Mouse (Mus musculus) thymus, postnatal 25 days (tissue): ENCODE measurements around the gene Rabgap1l.
"Not testable (repeated sequence)": the region's sequence is repeated elsewhere in the genome, so short reads cannot be mapped to it uniquely, and the experiment has no call there.

Experiments
- DNase-seq: peaks from one replicate; pipeline ENCODE4 v3.0.0; 2022

The Rabgap1l gene

DNA sequence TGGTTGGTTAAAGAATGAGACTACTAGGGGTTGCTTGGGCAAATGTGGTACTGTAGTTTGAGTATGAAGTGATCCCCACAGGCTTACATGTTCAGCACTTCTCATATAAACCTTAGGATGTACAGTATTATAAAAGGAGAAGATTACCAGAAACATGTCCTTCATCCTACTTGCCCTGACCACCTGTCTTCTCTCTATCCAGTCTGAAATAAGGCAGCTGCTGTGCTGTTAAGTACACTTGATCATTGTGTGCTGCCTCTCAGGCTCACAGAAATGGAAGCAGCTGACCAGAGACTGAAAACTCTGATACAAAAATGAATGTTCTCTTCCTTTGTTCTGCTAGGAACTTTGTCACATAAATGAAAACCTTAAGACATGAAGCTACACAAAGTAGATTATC is 325.6 kb downstream of the Rabgap1l start:
- no peak for DNase-seq

DNA sequence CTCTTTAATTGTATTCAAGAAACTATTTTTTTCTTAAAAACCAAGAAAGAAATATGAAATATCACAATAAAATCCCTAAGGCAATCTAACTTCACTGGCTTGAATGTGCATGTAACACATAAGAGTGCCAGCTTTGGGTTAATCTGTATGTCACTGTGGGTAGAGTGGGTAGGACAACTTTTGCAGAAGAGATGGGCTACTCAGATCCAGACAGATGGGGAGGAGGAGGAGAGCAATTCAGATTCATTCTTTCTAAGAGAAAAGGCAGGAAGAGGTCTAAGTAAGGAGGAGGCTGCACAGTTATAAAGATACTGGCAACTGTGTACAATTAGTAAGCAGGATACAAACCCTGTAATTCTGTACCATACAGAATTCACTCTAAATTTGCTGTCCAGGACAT is 327.8 kb downstream of the Rabgap1l start:
- no peak for DNase-seq

- no peak for DNase-seq
These were observed 328.9 kb downstream of the Rabgap1l start for GRCm38 (mm10) chr1:160464148-160464547.

DNA sequence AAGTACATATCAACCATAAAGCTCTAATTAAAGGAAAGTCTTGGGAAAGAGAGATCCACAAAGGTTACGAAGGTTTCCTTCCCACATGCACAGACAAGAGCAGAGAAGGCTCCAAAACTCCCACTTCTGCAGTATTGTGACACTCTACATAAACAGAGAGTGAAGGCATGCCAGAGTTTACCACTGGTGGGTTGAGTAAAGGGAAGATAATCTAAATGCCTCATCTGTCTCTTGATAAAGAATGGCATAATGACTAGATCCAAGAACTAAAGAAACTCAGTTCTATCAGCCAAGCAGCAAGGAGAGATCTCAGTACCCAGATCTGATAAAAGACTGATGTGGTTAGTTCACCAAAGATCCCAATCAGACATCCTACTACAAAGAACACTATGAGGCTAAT is 332.7 kb downstream of the Rabgap1l start:
- no peak for DNase-seq

DNA sequence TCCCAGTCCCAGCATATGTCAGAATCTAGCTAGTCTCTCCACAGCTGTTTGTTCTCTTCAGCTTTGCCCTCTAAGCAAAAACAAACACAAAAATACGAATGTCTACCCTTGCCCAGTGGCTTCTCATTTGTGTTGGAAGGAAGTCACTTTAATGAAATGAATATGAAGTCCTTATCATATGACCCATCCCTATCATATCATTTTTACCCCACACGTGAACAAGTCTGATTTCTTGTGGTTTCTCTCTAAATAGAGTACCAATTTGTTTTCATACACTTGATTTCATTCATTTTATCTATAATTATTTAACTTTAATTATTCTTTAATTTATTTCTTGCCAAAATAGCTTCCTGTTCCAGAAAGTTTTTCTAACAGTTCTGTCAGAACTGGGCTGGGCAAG is 341.3 kb downstream of the Rabgap1l start:
- no peak for DNase-seq

DNA sequence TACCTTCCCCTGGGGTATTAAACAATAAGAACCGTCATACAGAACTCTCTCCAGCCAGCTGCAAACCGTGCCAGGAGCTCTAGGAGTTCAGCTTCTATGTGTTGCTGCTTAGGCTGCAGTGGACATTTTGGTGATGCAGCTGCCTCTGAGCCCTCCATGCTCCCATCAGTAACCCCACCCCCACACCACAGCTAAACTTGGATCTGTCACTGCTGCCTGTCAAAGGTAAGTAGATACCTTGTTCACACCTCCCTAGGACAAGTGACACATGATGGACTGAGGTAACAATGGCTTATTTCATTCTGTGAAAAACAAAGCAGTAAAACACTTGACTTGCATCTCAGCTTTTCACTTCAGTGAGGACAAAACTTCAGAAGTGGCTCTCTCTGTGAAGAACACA is 344.3 kb downstream of the Rabgap1l start:
- no peak for DNase-seq

- no peak for DNase-seq
These were observed 346.2 kb downstream of the Rabgap1l start for GRCm38 (mm10) chr1:160446823-160447222.

GRCm38 (mm10) chr1:160443506-160443905 is 349.5 kb downstream of the Rabgap1l start:
- no peak for DNase-seq

GRCm38 (mm10) chr1:160441679-160442078 is 351.3 kb downstream of the Rabgap1l start:
- DNase-seq, result no peak

DNA sequence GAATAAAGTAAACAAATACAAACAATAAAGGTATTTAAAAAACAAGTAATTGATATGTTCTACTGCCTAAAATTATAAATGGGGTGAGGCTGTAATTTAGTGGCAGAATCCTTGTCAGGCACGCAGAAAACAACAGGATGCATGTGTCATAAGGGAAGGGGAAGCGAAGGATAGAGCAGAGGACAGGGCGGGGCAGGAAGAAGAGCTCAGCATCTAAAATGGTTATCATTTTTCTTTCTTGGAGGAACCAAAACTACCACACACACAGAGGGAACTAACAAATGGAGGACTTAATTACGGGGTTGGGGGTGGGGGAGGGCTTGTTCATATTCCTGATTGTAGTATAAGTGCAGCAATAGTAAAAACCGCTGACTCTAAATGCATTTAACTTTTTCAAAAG is 351.9 kb downstream of the Rabgap1l start:
- DNase-seq, result no peak

- DNase-seq, result no peak
These were observed 354.2 kb downstream of the Rabgap1l start for GRCm38 (mm10) chr1:160438820-160439219.

DNA sequence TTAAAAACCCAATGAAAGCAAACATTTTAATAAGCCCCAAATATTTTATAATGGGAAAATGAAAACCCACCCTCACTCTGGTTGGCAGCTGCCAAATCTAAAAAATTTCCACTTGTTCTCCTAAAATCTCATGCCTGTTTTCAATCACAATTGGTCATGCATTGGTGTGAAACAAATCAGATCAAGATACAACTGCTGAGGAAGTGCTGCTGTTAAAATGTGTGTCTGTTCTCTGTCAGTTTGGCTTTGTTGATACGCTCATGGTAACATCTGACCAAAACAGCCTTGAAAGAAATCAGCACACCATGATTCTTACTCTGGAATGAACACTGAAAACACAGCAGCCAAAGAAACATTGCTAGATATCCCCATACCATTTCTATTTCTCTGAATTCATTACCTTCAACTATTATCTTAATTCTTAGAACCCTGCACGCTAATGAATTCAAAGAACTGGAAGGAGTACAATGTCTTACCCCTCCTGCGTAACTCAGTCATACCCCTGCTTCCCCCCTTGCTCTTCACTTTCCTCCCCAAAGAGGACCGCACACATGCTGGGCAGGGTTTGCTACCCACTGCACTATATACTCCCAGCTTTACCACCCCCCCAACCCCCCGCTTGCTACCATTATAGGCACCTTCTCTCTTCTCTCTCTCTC is 375.7 kb downstream of the Rabgap1l start:
- DNase-seq, result no peak

- DNase-seq, result no peak
These were observed 382.2 kb downstream of the Rabgap1l start for GRCm38 (mm10) chr1:160410822-160411221.

DNA sequence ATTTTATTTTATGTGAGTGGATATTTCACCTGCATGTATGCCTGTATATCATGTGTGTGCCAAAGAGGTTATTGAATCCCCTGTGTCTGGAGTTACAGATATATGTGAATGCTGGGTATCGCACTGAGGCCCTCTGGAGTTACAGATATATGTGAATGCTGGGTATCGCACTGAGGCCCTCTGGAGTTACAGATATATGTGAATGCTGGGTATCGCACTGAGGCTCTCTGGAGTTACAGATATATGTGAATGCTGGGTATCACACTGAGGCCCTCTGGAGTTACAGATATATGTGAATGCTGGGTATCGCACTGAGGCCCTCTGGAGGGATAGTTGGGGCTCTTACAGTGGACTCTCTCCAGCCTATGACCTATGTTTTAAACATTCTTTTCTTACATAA is 383.3 kb downstream of the Rabgap1l start:
- not testable (repeated sequence) for DNase-seq

DNA sequence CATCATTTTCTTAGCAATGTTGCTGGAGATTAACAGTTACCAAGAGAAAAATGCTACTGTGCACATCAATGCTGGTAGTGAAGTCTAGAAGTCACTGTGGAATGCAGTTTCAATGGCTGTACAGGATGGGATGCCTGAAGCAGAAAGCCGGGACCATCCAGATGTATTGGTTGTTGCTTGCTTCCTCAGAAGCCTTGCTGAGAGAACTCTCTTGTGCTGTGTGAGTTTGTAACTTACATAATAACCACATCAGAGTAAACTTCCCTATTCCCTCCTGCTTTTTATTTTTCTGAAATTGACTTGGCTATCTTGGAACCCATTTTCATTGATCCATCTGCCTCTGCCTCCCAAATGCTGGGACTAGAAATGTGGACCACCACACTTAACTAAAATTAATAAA is 383.9 kb downstream of the Rabgap1l start:
- no peak for DNase-seq

DNA sequence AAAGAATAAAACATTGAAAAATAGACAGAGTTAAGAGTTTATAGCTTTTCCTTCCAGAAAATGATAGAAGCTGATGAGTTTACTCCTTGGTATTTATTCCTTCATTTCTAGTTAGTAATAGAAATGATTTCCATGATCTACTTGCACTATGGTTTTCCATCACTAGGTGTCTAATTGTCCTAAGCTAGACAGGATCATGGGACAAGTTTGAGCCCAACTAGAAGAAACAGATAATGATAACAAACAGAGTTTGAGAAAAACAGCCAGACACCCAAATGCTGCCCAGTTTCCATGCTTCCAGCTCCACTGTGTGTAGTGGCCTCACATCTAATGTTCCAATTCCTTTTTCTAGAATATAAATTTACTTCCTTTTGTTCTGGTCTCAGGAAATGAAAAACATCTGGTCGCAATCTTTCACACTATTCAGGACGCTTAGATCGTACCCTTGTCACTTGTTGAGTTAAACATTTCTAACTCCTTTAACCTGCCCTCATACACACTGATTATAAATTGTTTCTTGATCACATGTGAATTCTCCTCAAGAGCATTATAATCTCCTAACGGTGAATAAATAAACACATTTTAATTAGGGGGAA is 384.6 kb downstream of the Rabgap1l start:
- no peak for DNase-seq

DNA sequence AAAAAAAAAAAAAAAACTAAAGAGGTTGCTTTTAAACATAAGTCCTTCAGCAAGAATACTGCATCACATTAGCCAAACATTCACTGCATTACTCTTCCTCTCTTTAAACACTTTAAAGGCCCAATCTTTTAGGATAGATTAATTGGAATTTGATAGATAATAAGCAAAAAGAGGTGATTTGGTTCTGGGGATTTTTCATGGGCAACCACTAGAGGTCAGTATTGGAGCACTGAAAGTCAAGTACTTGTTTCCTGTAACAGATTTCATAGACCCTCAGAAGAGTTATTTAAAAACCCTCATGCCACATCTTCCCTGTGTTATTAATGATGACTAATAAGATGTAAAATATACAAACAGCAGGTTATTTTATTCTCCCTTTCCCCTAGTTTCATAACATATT is 393.6 kb downstream of the Rabgap1l start:
- peak; percentile 20 for DNase-seq

GRCm38 (mm10) chr1:160397037-160397436 is 396.0 kb downstream of the Rabgap1l start:
- no peak for DNase-seq

DNA sequence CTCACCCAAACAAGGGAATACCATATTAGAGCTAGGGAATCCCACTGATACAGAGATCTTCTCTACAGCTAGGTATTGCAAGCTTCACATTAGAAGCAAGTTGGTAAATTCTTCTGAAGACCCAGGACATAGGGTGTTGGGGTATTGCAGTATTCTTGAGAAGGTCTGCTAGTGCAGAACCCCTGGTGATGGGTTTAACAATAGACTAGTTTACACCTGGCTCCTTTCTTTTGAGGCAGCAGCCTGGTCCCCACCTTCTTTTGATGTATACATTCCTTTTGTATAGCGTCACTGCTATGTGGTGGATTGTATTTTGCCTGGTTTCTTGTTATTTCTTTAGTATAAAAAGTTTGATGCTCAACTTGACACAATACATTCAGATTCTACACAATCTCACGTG is 405.6 kb downstream of the Rabgap1l start:
- no peak for DNase-seq

- DNase-seq, result no peak
These were observed 414.6 kb downstream of the Rabgap1l start for GRCm38 (mm10) chr1:160378367-160378766.

DNA sequence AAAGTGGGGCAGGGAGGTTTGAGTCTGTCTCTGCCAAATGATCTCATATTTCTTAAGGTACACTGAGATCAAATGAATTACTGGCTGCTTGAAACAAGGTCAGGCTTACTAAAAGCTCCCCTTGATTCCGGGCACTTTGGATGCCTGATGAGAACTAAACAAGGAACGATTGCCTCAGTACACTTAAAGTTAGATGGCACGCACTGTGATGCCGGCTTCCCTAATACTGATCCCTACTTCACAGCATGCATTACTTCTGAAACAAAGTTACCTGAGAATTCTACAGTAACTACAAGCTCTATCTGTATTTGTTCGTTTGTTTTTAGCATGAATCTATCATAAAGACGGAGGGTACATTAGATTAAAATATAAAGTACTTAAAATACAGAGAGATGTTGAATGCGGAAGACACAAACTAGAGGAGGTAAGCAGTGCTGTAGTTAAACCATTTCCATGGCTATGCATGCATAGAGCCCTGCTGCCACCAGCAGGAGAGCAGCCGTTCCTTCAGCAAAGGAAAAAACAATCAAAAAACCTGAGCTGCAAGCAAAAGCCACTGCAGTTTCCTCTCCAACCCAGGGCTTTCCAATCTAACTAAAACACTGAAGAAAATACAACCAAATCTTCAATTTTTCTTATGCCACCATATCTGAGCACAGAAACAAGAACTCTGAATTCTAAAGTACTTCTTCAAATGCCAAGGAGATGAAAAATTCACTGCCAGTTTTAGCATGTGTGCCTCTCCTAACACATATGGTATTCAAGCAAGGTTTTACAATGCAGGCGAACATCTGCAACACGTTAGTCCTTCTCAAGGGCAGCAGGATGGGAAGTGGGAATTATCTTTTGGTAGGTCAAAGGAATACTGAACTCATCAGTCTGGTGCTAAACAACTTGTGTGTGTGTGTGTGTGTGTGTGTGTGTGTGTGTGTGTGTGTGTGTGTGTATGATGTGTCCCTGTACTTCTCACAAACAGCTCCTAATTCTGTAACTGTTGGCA is 415.4 kb downstream of the Rabgap1l start:
- DNase-seq, result peak; percentile 54

DNA sequence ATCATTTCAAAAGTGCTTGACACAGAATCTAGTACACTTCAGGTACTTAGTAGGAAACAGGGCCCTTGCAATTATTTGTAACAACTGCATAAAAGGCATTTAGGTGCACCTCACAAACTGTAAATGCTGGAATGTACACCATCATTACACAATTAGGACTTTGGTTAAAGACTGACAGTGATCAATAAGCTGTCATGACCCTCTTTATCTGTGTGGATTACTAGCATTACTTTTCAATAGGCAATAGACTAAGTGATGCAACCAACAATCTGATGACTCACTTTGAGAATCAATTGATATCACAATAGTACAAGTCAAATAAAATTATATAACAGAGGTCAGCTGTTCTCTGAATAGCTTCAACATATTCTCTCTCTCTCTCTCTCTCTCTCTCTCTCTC is 418.5 kb downstream of the Rabgap1l start:
- DNase-seq, result no peak

DNA sequence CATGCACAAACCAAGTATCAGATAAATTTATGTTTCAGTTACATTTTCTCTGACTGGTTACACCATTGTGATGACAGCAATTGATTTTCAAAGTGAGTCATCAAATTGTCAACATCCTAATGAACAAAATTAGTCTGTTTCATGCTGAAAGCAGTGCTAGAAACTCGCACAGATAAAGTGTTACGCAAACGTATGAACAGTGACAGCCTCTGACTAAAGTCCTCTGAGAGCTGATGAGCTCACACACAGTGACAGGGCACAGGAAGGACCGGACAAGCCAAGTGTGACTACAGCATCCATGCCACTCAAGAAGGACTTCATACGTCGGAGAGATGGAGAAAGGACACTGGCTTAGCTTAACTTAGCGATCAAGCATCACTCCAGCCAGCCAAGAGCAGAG is 419.7 kb downstream of the Rabgap1l start:
- DNase-seq, result no peak

DNA sequence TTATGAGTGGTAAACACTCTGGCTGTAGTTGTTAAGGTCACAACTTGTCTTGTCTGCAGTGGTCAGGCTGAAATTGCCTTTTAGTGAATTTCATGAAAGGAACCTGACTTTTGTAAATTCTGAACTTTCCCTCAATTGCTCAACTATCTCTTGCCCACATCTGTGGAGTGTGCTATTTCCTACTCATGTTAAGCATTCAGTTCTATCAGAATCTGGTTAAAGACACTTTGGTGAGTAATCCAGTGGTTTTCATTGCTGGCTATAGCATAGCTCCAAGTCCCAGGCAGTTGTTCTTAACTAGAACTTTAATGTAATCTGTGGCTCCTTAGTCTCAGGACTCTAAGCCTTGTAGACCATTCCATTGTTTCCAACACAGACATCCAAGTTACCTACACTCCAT is 421.3 kb downstream of the Rabgap1l start:
- DNase-seq, result no peak
